Mouse (Mus musculus) ES-E14 (cell line): ENCODE results near the gene Usp33.

Experiments used
- HCFC1 ChIP-seq: IDR thresholded peaks from 2 replicates; pipeline ENCODE4 v1.6.1; 2012; ENCODE audit warnings: low read length, inconsistent platforms, borderline replicate concordance; ENCODE audit not compliant: insufficient read depth
- MAFK ChIP-seq: IDR thresholded peaks from 2 replicates; pipeline ENCODE4 v1.6.1; 2014; ENCODE audit warnings: mild to moderate bottlenecking, low read depth, low read length, inconsistent platforms; ENCODE audit not compliant: insufficient read depth
- ZC3H11A ChIP-seq: IDR thresholded peaks from 2 replicates; pipeline ENCODE4 v1.6.1; 2012; ENCODE audit warnings: low read depth, mild to moderate bottlenecking, inconsistent platforms, low read length, borderline replicate concordance

DNA sequence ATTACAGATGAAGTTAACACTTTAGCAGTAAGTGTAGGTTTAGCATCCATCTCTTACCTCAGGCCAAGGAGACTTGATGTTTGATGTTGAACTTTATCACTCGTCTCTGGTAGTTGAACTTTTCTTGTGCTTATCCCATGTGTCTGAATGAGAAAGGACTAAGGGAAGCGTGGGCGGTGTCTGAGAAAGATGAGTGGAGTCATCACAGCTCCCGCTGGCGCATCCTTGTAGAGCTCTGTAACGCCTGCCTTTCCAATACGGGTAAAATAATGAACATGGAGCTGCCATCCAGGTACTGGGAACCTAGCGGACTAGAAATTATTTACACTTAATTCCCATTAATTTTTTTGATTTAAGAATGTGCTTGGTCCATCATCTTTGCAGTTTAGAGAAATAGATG is 82.6 kb downstream of the Usp33 start:
- no peak for TF ChIP-seq ZC3H11A
- no peak for TF ChIP-seq HCFC1
- no peak for TF ChIP-seq MAFK
